Mouse (Mus musculus) forebrain, embryonic 16.5 days (tissue): Measurements from ENCODE around the gene Atp8b5. TPM values are rescaled to one million over a fixed set of nuclear protein-coding genes. Genes with fewer than 3 reads are reported as not detected.

Source experiments
- ATAC-seq: fragments of 200-750 bp; cut with Nextera tagmentation; 2 replicates; pipeline ENCODE4 v1.8.0; 2017; ENCODE audit warnings: mild to moderate bottlenecking, moderate library complexity
- H3K27ac ChIP-seq: fragments of 300-500 bp; sonication (generic); 2 replicates; pipeline ENCODE4 v1.5.1; 2014; ENCODE audit warnings: low read length, control low read depth
- H3K27me3 ChIP-seq: fragments of 300-500 bp; sonication (generic); replicated peaks from 2 replicates; pipeline ENCODE4 v1.6.1; 2014; ENCODE audit warnings: low read length; ENCODE audit not compliant: control insufficient read depth, insufficient read depth
- H3K36me3 ChIP-seq: fragments of 300-500 bp; sonication (generic); 2 replicates; pipeline ENCODE4 v1.6.1; 2014; ENCODE audit not compliant: control insufficient read depth, insufficient read depth
- H3K4me1 ChIP-seq: fragments of 300-500 bp; sonication (generic); replicated peaks from 2 replicates; pipeline ENCODE4 v1.6.1; 2014; ENCODE audit warnings: low read length; ENCODE audit not compliant: control insufficient read depth, insufficient read depth
- H3K4me2 ChIP-seq: fragments of 300-500 bp; sonication (generic); 2 replicates; pipeline ENCODE4 v1.6.1; 2014; ENCODE audit warnings: mild to moderate bottlenecking, low read length, control low read depth
- H3K4me3 ChIP-seq: fragments of 300-500 bp; sonication (generic); replicated peaks from 2 replicates; pipeline ENCODE4 v1.5.1; 2014; ENCODE audit warnings: mild to moderate bottlenecking, low read length, control low read depth
- H3K9ac ChIP-seq: fragments of 300-500 bp; sonication (generic); replicated peaks from 2 replicates; pipeline ENCODE4 v1.6.1; 2014; ENCODE audit warnings: low read depth, low read length, control low read depth
- H3K9me3 ChIP-seq: fragments of 300-500 bp; sonication (generic); 2 replicates; pipeline ENCODE4 v1.6.1; 2016; ENCODE audit warnings: low read length; ENCODE audit not compliant: control insufficient read depth
- WGBS: fragments of 180-500 bp; shearing (Covaris S2); extraction: QIAGEN DNeasy Blood & Tissue Kit; methylation state at CpG from one replicate; pipeline ENCODE4 v1.1.7; 2014; 5-methylcytosine and 5-hydroxymethylcytosine counted together
- polyA plus RNA-seq: library from polyadenylated mRNA; unstranded; fragments of >200 nt; fragmentation: Nextera tagmentation; extraction: Ambion mirVana; gene quantifications from 2 replicates; pipeline ENCODE4 v1.2.1, GENCODE M21; 2015

Gene Atp8b5
- polyA plus RNA-seq, 1 experiment from 2014 or later = 0.63 TPM

DNA sequence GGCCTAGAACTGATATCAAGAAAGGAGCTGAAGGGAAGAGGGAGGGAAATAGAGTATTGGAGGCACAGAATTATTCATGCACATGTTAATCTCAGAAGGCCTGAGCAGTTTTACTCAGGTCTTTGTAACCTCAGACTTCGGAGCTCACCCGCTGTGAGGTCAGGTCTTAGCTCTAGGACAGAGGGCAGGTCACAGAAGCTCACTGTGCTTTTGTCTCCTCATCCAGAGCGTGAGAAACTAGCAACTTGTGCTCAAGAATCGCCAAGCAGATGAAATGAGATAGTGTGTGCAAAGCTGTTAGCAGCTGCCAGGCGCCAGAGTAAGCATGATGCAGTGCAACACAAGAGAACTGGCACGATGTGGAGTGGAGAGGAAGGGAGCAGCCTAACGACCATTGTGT lies 18.9 kb upstream of the Atp8b5 start:
- no peaks in the 10 kb centered on the region for H3K36me3 ChIP-seq
- no peak overlapping the region for H3K9ac ChIP-seq
- H3K27ac ChIP-seq = no peak overlapping the region
- no peaks in the 10 kb centered on the region for H3K9me3 ChIP-seq
- H3K4me2 ChIP-seq = no peak overlapping the region
- ATAC-seq = no peak
- WGBS = 15% methylated on average over 7 of the region's 7 CpGs
- H3K27me3 ChIP-seq = no peaks in the 10 kb centered on the region
- H3K4me3 ChIP-seq = no peak overlapping the region
- no peaks in the 10 kb centered on the region for H3K4me1 ChIP-seq

DNA sequence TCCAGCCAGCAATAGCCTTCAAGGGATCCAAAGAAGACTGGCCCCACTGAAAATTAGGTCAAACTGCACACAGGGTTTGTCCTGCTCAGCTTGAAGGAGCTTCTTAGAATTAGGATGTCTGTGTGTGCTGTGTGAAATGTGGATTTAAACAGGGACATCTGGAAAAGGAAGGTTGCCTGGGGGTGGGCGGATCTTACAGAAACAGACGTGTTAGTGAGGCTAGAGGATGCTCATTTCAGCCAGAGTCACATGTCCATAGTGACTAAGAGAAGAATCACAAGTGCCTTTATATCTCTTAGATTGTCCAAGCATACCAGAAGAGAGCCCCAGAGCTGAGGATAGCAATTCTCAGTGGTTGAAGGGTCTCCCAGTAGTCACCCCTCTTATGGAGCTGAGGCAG lies 18.1 kb upstream of the Atp8b5 start:
- Histone ChIP-seq H3K27ac (no peak overlapping the region), H3K36me3 (no peaks in the 10 kb centered on the region), H3K4me1 (no peaks in the 10 kb centered on the region), H3K4me2 (no peak overlapping the region), H3K27me3 (no peaks in the 10 kb centered on the region), H3K9ac (no peak overlapping the region), H3K9me3 (no peaks in the 10 kb centered on the region), H3K4me3 (no peak overlapping the region)
- 81% methylated on average over 2 of the region's 2 CpGs for WGBS
- ATAC-seq = no peak

DNA sequence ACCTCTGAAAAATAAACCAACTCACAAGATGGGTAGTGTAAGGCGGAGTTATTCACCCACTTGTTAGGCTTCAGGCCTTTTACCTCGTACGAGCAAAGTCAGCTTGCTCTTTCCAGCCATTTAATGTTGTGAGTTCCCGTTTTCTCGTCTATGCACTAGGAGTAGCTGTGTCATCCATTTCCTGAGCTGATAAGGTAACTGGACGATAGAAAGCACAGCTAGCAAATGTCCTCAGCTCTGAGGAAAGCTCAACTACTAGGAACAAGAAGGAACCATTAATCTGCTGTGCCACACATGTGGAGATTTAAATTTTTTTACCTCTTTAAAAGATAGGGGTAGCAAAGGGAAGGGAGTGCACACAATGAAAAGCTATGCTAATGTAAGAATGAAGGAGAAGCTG lies 15.7 kb upstream of the Atp8b5 start:
- Histone ChIP-seq H3K4me2 (no peak overlapping the region), H3K4me3 (no peak overlapping the region), H3K27ac (no peak overlapping the region), H3K4me1 (no peaks in the 10 kb centered on the region), H3K36me3 (no peaks in the 10 kb centered on the region), H3K9me3 (no peaks in the 10 kb centered on the region), H3K9ac (no peak overlapping the region), H3K27me3 (no peaks in the 10 kb centered on the region)
- 89% methylated on average over 6 of the region's 6 CpGs for whole genome bisulfite sequencing
- no peak for ATAC-seq

DNA sequence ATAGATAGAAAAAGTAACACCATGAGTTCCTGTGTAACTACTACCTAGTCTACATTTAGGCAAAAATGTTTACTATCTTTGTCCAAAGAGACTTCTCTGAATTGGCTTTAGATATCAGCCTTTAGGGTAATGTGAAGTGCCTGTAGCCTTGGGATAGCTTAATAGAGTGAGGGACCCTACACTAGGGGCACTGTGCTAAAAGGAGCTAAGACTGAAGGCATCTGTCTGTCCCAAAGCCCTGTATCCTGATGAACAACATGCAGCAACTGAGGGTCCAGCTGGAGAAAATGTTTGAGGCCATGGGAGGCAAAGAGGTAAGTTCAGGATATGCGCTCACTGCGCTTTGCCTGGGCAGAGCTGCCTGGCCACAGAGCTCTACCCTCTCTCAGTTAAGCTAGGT lies 9.9 kb upstream of the Atp8b5 start:
- no peaks in the 10 kb centered on the region for H3K4me1 ChIP-seq
- no peaks in the 10 kb centered on the region for H3K27me3 ChIP-seq
- no peak overlapping the region for H3K27ac ChIP-seq
- 98% methylated on average over 2 of the region's 2 CpGs for WGBS
- ATAC-seq = no peak
- H3K4me3 ChIP-seq = no peak overlapping the region
- H3K9ac ChIP-seq = no peak overlapping the region
- no peak overlapping the region for H3K4me2 ChIP-seq
- H3K9me3 ChIP-seq = no peaks in the 10 kb centered on the region
- H3K36me3 ChIP-seq = no peaks in the 10 kb centered on the region

DNA sequence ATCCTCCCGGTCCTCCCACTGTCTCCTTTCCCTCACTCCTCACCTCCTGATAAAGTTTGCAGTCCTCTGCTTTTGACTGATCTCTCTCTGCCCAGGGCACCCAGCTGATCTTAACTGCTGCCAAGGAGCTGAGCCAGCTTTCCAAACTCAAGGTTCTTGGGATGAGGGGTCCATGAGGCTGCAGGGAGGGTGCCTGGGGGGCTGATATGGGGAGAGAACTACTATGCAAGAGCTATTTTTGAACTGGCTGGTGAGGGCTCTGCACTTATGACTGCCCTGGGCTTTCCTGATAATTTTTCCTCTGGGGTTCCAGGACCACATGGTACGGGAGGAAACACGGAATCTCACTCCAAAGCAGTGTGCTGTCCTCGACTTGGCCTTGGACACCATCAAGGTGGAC lies 8.4 kb upstream of the Atp8b5 start:
- Histone ChIP-seq H3K27ac (no peak overlapping the region), H3K4me2 (no peak overlapping the region), H3K9ac (no peak overlapping the region), H3K4me3 (no peak overlapping the region), H3K36me3 (no peaks in the 10 kb centered on the region), H3K9me3 (no peaks in the 10 kb centered on the region), H3K4me1 (no peaks in the 10 kb centered on the region), H3K27me3 (no peaks in the 10 kb centered on the region)
- no peak for ATAC-seq
- 89% methylated on average over 4 of the region's 4 CpGs for WGBS

DNA sequence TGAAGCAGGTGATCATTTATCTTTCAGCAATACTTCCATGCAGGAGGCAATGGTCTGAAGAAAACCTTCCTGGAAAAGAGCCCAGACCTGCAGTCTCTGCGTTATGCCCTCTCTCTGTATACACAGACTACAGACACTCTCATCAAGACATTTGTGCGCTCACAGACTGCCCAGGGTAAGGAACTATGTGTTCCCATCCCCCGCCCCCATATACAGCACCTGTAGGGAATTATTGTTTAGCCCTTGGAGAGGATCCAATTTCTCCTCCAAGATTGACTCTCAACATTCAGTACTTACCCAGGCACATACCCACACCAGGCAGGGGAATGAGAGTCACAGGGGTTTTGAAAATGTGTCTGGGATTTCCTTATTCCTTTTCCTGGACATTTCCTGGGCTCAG lies 7.5 kb upstream of the Atp8b5 start:
- no peak overlapping the region for H3K9ac ChIP-seq
- no peak overlapping the region for H3K4me3 ChIP-seq
- no peaks in the 10 kb centered on the region for H3K9me3 ChIP-seq
- H3K4me2 ChIP-seq = no peak overlapping the region
- WGBS = 61% methylated on average over 3 of the region's 3 CpGs
- H3K4me1 ChIP-seq = no peaks in the 10 kb centered on the region
- no peak overlapping the region for H3K27ac ChIP-seq
- no peaks in the 10 kb centered on the region for H3K27me3 ChIP-seq
- no peak for ATAC-seq
- no peaks in the 10 kb centered on the region for H3K36me3 ChIP-seq

DNA sequence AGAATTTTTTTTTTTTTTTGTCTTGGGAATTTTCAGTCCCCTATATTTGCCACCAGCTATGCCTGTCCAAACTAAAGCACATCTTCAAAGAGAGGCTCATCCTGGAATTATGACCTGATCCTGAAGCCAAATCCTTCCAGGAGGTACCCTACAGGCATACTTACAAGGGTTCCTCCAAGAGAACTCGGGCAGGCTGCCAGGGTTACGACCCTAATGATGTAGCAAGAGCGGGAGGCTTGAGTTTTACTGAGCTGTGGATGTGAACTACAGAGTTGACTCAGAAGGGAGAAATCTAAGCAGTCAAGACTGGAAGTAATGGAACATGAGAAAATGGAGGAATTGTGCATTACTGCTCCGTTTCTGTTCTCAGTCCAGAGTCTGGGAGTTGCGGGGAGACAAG lies 6.9 kb upstream of the Atp8b5 start:
- no peak overlapping the region for H3K27ac ChIP-seq
- no peaks in the 10 kb centered on the region for H3K9me3 ChIP-seq
- WGBS = 68% methylated on average over 5 of the region's 5 CpGs
- H3K4me1 ChIP-seq = no peaks in the 10 kb centered on the region
- no peak overlapping the region for H3K9ac ChIP-seq
- no peaks in the 10 kb centered on the region for H3K36me3 ChIP-seq
- no peak for ATAC-seq
- no peaks in the 10 kb centered on the region for H3K27me3 ChIP-seq
- H3K4me3 ChIP-seq = no peak overlapping the region
- no peak overlapping the region for H3K4me2 ChIP-seq

DNA sequence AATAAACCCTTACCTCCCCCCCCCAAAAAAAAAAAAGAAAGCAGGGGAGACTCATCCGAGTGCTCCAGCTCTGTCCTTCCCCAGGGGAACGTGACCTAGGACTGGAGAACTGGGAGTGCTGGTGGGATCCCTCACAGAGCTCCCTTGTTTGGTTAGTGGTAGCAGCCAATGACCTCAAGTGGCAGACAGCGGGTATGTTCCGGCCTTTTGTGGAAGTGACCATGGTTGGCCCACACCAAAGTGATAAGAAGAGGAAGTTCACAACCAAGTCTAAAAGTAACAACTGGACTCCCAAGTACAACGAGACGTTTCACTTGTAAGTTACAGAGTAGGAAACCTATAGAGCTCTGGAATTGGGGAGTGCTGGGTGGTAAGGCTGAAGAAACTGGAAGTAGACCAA lies 4.1 kb upstream of the Atp8b5 start:
- Histone ChIP-seq H3K4me3 (no peak overlapping the region), H3K27me3 (no peaks in the 10 kb centered on the region), H3K27ac (no peak overlapping the region), H3K4me2 (no peak overlapping the region), H3K9me3 (no peaks in the 10 kb centered on the region), H3K9ac (no peak overlapping the region), H3K36me3 (no peaks in the 10 kb centered on the region), H3K4me1 (peaks cover 13% of the 10 kb centered on the region)
- WGBS = 95% methylated on average over 6 of the region's 6 CpGs
- no peak for ATAC-seq

DNA sequence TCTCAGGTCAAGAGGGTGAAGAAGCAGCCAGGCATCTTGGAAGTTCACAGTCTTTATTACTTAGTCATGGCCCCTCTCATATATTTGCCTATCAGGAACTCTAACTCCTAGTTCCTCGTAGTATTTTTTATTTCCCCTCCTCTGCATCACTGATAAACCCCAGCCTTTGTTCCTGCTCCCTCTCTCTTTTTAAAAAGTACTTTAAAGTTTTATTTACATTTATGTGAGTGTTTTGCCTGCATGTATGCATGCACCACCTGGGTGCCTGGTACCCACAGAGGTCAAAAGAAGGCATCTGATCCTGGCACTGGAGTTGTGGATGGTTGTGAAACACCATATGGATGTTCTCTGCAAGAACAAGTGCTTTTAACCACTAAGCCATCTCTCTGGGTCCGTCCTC lies 813 bp upstream of the Atp8b5 start:
- Histone ChIP-seq H3K27ac (no peak overlapping the region), H3K9me3 (no peaks in the 10 kb centered on the region), H3K4me1 (peaks cover 13% of the 10 kb centered on the region), H3K9ac (no peak overlapping the region), H3K36me3 (no peaks in the 10 kb centered on the region), H3K4me2 (no peak overlapping the region), H3K27me3 (no peaks in the 10 kb centered on the region), H3K4me3 (no peak overlapping the region)
- WGBS = 59% methylated on average over 2 of the region's 2 CpGs
- ATAC-seq = no peak

DNA sequence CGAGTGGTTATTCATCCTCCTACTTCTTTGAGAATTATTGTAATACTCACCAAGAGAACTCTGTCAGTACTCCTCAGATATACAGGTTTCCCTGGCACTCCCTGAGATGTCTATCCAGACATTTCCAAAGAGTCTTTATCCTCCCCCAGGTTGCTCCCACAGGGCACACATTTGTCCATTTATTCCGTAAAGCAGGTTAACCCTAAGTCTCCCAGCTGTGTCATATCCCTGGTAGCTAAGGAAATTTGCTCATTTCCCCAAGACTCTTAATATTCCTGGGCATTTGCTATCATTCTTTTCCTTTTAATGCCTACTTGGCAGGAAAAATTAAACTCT lies 332 bp downstream of the Atp8b5 start:
- ATAC-seq = no peak
- no peaks in the 10 kb centered on the region for H3K36me3 ChIP-seq
- no peaks in the 10 kb centered on the region for H3K27me3 ChIP-seq
- H3K4me1 ChIP-seq = peaks cover 13% of the 10 kb centered on the region
- peak overlapping the region; percentile 47 for H3K4me3 ChIP-seq
- no peaks in the 10 kb centered on the region for H3K9me3 ChIP-seq
- no peak overlapping the region for H3K27ac ChIP-seq
- 4% methylated on average over 2 of the region's 2 CpGs for WGBS
- no peak overlapping the region for H3K9ac ChIP-seq
- H3K4me2 ChIP-seq = peak overlapping the region; percentile 74
